In the genomic region with DNA sequence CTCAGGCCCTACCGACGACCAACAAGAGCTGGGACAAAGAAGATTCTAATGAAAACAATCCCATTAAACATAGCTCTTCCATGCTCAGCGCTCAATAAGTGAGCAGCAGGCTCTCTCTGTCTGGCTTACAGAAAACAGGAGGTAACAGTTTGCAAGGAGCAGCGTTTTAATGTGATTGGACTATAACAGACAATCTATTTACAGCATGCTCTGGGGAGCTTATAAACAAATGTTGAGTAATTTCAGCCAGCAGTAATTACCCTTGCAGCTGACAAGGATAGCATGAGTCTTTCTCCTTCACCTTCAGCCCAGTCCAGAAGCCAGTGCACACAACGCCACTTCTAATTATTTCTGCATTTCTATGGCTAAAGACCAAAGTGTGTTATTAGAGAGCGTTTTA, we compare ENCODE assay signal across 15 mouse cellular contexts.
DNase-seq lines count a peak whose midpoint lies in the region; ATAC-seq and TF ChIP-seq lines count a peak whose summit lies in the region.
"Had no signal": no experiment of that assay in that cellular context is flagged by ENCODE, and none has a peak within 500 bp of the region (broad histone marks: within the 10 kb centered on the region; RNA-seq: fewer than 3 reads in every experiment).

No protein-coding gene starts in this region.

- TF ChIP-seq EP300 in lung, postnatal 0 days (IDR thresholded peaks at IDR 0.05) = no peak

- ATAC-seq in lung, postnatal 0 days = peak; percentile 17; the same call in 1 of the 2 replicates
- peak; percentile 74; the same call in 1 of the 2 replicates for ATAC-seq in hindbrain, embryonic 15.5 days (ENCODE audit: low FRiP score, low read depth)
- ATAC-seq in neural tube, embryonic 15.5 days (ENCODE audit: low FRiP score) = peak; percentile 81
- ATAC-seq: liver, embryonic 12.5 days had no signal

- no peak overlapping the region for H3K4me3 ChIP-seq in lung, postnatal 0 days (ENCODE audit: low read depth, low read length)
- H3K4me3 ChIP-seq in hindbrain, embryonic 15.5 days = no peak overlapping the region
- no peak overlapping the region for H3K4me3 ChIP-seq in neural tube, embryonic 15.5 days (replicated peaks)
- H3K4me3 ChIP-seq: embryonic facial prominence, embryonic 13.5 days; heart, embryonic 15.5 days; liver, embryonic 12.5 days; stomach, embryonic 15.5 days had no signal

- H3K27me3 ChIP-seq in lung, postnatal 0 days (replicated peaks; ENCODE audit: insufficient read depth, low read length) = no peaks in the 10 kb centered on the region
- no peaks in the 10 kb centered on the region for H3K27me3 ChIP-seq in hindbrain, embryonic 15.5 days
- no peaks in the 10 kb centered on the region for H3K27me3 ChIP-seq in neural tube, embryonic 15.5 days (replicated peaks)
- H3K27me3 ChIP-seq: embryonic facial prominence, embryonic 13.5 days; heart, embryonic 15.5 days; liver, embryonic 12.5 days; stomach, embryonic 15.5 days had no signal

- TF ChIP-seq CTCF in lung, postnatal 0 days (IDR thresholded peaks at IDR 0.05) = no peak

- no peaks in the 10 kb centered on the region for H3K36me3 ChIP-seq in lung, postnatal 0 days (ENCODE audit: insufficient read depth, low read length)
- H3K36me3 ChIP-seq in hindbrain, embryonic 15.5 days = no peaks in the 10 kb centered on the region
- no peaks in the 10 kb centered on the region for H3K36me3 ChIP-seq in neural tube, embryonic 15.5 days
- H3K36me3 ChIP-seq: embryonic facial prominence, embryonic 13.5 days; heart, embryonic 15.5 days; liver, embryonic 12.5 days; stomach, embryonic 15.5 days had no signal

- DNase-seq in cerebellum, postnatal 10 days = peak; percentile 42 to 46
- DNase-seq in cerebellum, adult 8-10 months = no peak
- DNase-seq in lung, postnatal 0 days (ENCODE audit: low spot score) = peak; percentile 36
- no peak for DNase-seq in lung, postnatal 4 days
- DNase-seq in gastrocnemius, adult 18-20 months (ENCODE audit: low spot score) = no peak
- no peak for DNase-seq in urinary bladder, postnatal 14 days (ENCODE audit: low spot score)
- DNase-seq: left cerebral cortex, postnatal 4 days; thymus, postnatal 4 days had no signal

- no peaks in the 10 kb centered on the region for H3K4me1 ChIP-seq in lung, postnatal 0 days (ENCODE audit: insufficient read depth, low read depth, low read length)
- peaks cover 4% of the 10 kb centered on the region; the same call in 1 of the 2 replicates for H3K4me1 ChIP-seq in hindbrain, embryonic 15.5 days (replicated peaks)
- H3K4me1 ChIP-seq in neural tube, embryonic 15.5 days = peaks cover 12% of the 10 kb centered on the region
- H3K4me1 ChIP-seq: liver, embryonic 12.5 days; stomach, embryonic 15.5 days had no signal

- no peak overlapping the region for H3K4me2 ChIP-seq in lung, postnatal 0 days (replicated peaks; ENCODE audit: low read depth, low read length)
- no peak overlapping the region for H3K4me2 ChIP-seq in hindbrain, embryonic 15.5 days
- H3K4me2 ChIP-seq in neural tube, embryonic 15.5 days = no peak overlapping the region
- H3K4me2 ChIP-seq: embryonic facial prominence, embryonic 13.5 days; heart, embryonic 15.5 days; liver, embryonic 12.5 days; stomach, embryonic 15.5 days had no signal

- H3K27ac ChIP-seq in lung, postnatal 0 days (ENCODE audit: low read length) = no peak overlapping the region
- H3K27ac ChIP-seq in hindbrain, embryonic 15.5 days (replicated peaks) = no peak overlapping the region
- peak overlapping the region; percentile 23; the same call in 1 of the 2 replicates for H3K27ac ChIP-seq in neural tube, embryonic 15.5 days (replicated peaks)
- H3K27ac ChIP-seq: embryonic facial prominence, embryonic 13.5 days; heart, embryonic 15.5 days; kidney, postnatal 0 days; liver, embryonic 12.5 days; stomach, embryonic 15.5 days had no signal

- no peak overlapping the region for H3K9ac ChIP-seq in lung, postnatal 0 days (replicated peaks; ENCODE audit: low read depth)
- no peak overlapping the region for H3K9ac ChIP-seq in hindbrain, embryonic 15.5 days
- no peak overlapping the region for H3K9ac ChIP-seq in neural tube, embryonic 15.5 days (replicated peaks)
- H3K9ac ChIP-seq: embryonic facial prominence, embryonic 13.5 days; heart, embryonic 15.5 days; liver, embryonic 12.5 days; stomach, embryonic 15.5 days had no signal

- 55% methylated on average over 6 of the region's 6 CpGs for WGBS in lung, postnatal 0 days
- WGBS in hindbrain, embryonic 15.5 days = 32% methylated on average over 6 of the region's 6 CpGs
- WGBS in neural tube, embryonic 15.5 days = 21% methylated on average over 6 of the region's 6 CpGs

- H3K9me3 ChIP-seq in lung, postnatal 0 days (ENCODE audit: low read length) = no peaks in the 10 kb centered on the region
- H3K9me3 ChIP-seq in hindbrain, embryonic 15.5 days = no peaks in the 10 kb centered on the region
- H3K9me3 ChIP-seq in neural tube, embryonic 15.5 days (replicated peaks) = no peaks in the 10 kb centered on the region
- H3K9me3 ChIP-seq: embryonic facial prominence, embryonic 13.5 days; heart, embryonic 15.5 days; liver, embryonic 12.5 days; stomach, embryonic 15.5 days had no signal

Comparison
In these comparisons a context has a peak if more than half of its experiments do, and no peak if none do; other contexts are left out.
1. DNase-seq: peak in cerebellum, postnatal 10 days (2 of 2) and lung, postnatal 0 days (single experiment); none in cerebellum, adult 8-10 months (single experiment), lung, postnatal 4 days (0 of 2), gastrocnemius, adult 18-20 months (single experiment) and urinary bladder, postnatal 14 days (single experiment).
2. ATAC-seq: peak in every context shown above with its lines; median percentile 81 in neural tube, embryonic 15.5 days; 74 in hindbrain, embryonic 15.5 days; 17 in lung, postnatal 0 days.